Mouse (Mus musculus) liver, adult 2 months (tissue): ENCODE measurements around the gene Wipf2.

ENCODE experiments used
- CTCF ChIP-seq: fragments of 200-500 bp; IDR thresholded peaks from 2 replicates; pipeline ENCODE4 v1.5.1; 2011; ENCODE audit warnings: low read depth, low read length, control low read depth
- POLR2A ChIP-seq: fragments of 200-500 bp; IDR thresholded peaks from 2 replicates; pipeline ENCODE4 v1.6.1; 2011; ENCODE audit warnings: low read length, control low read depth; ENCODE audit not compliant: insufficient read depth; ENCODE audit errors: extremely low read depth

GRCm38 (mm10) chr11:98932293-98933091 lies 69.1 kb downstream of the Wipf2 start:
- TF ChIP-seq CTCF (no peak), POLR2A (no peak)
